Mouse (Mus musculus) midbrain, embryonic 16.5 days (tissue): ENCODE results near the gene Fes. TPM values are rescaled to one million over a fixed set of nuclear protein-coding genes. Genes with fewer than 3 reads are reported as not detected.

ENCODE experiments used
- ATAC-seq: fragments of 200-750 bp; cut with Nextera tagmentation; 2 replicates; pipeline ENCODE4 v1.8.0; 2017; ENCODE audit warnings: moderate TSS enrichment
- H3K27ac ChIP-seq: fragments of 300-500 bp; sonication (generic); 2 replicates; pipeline ENCODE4 v1.5.1; 2014; ENCODE audit warnings: mild to moderate bottlenecking, low read length, mixed read lengths
- H3K27me3 ChIP-seq: fragments of 300-500 bp; sonication (generic); 2 replicates; pipeline ENCODE4 v1.6.1; 2014; ENCODE audit warnings: low read depth, low read length, mixed read lengths; ENCODE audit not compliant: control insufficient read depth, insufficient read depth
- H3K36me3 ChIP-seq: fragments of 300-500 bp; sonication (generic); 2 replicates; pipeline ENCODE4 v1.6.1; 2014; ENCODE audit warnings: mild to moderate bottlenecking, low read length, moderate library complexity, mixed read lengths; ENCODE audit not compliant: control insufficient read depth, insufficient read depth
- H3K4me1 ChIP-seq: fragments of 300-500 bp; sonication (generic); 2 replicates; pipeline ENCODE4 v1.6.1; 2014; ENCODE audit warnings: mild to moderate bottlenecking, low read length, mixed read lengths; ENCODE audit not compliant: control insufficient read depth, insufficient read depth
- H3K4me2 ChIP-seq: fragments of 300-500 bp; sonication (generic); 2 replicates; pipeline ENCODE4 v1.6.1; 2014; ENCODE audit warnings: mild to moderate bottlenecking, low read length, mixed read lengths
- H3K4me3 ChIP-seq: fragments of 300-500 bp; sonication (generic); 2 replicates; pipeline ENCODE4 v1.5.1; 2014; ENCODE audit warnings: low read depth, mild to moderate bottlenecking, low read length, moderate library complexity, mixed read lengths
- H3K9ac ChIP-seq: fragments of 300-500 bp; sonication (generic); 2 replicates; pipeline ENCODE4 v1.6.1; 2014; ENCODE audit warnings: low read depth, low read length, mixed read lengths
- H3K9me3 ChIP-seq: fragments of 300-500 bp; sonication (generic); replicated peaks from 2 replicates; pipeline ENCODE4 v1.6.1; 2014; ENCODE audit warnings: mild to moderate bottlenecking, low read length, mixed read lengths; ENCODE audit not compliant: control insufficient read depth, poor library complexity, severe bottlenecking
- WGBS: fragments of 180-500 bp; shearing (Covaris S2); extraction: QIAGEN DNeasy Blood & Tissue Kit; methylation state at CpG from one replicate; pipeline ENCODE4 v1.1.7; 2014; 5-methylcytosine and 5-hydroxymethylcytosine counted together
- polyA plus RNA-seq: library from polyadenylated mRNA; unstranded; fragments of >200 nt; fragmentation: Nextera tagmentation; extraction: Ambion mirVana; gene quantifications from 2 replicates; pipeline ENCODE4 v1.2.1, GENCODE M21; 2015

Gene Fes
- polyA plus RNA-seq, 1 experiment from 2014 or later, result 3.4 TPM

DNA sequence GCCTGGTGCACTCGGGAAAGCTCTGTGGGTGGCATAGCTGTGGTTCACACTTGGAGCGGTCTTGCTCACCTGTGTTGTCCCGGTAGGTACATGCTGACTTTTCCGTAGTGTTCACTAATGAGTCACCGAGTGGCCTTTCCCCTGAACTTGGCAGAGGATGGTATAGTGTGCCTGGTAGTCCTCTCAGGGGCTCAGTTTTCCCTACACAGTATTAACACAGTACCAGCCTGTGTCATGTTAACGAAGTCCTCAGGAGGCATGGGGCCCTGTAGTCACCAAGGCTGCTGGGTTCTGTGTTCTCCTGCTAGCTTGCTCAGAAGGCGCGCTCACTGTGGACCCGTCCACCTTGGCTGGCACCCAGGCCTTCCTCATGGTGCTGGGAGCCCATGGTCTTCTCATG lies 22.6 kb upstream of the Fes start:
- 82% methylated on average over 9 of the region's 9 CpGs for WGBS
- Histone ChIP-seq H3K4me2 (no peak overlapping the region), H3K9me3 (no peaks in the 10 kb centered on the region), H3K36me3 (no peaks in the 10 kb centered on the region), H3K4me1 (no peaks in the 10 kb centered on the region), H3K4me3 (no peak overlapping the region), H3K27ac (no peak overlapping the region), H3K27me3 (no peaks in the 10 kb centered on the region; the same call in 1 of the 2 replicates), H3K9ac (no peak overlapping the region)
- no peak for ATAC-seq

DNA sequence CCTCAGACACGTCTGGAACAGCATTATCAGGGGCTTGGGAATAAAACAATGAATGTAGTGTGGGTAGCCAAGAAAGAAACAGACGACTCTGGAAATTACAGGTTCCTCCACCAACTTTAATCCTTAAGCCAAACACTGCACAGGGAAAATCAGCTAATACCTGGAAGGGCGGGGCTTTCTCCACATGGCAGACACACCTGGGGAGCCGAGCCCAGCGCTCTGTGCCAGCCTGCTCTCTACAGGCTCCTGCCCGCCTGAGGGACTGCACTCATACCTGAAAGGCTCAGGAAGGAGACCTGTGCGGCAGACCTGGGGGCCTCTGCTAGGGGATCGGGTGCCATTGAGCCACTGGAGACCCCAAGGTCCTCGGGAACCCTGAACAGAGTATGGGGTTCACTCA lies 20.0 kb upstream of the Fes start:
- no peak overlapping the region for H3K9ac ChIP-seq
- WGBS, result 80% methylated on average over 9 of the region's 9 CpGs
- H3K27ac ChIP-seq, result no peak overlapping the region
- H3K4me3 ChIP-seq, result no peak overlapping the region
- no peak for ATAC-seq
- H3K27me3 ChIP-seq, result peaks cover 3% of the 10 kb centered on the region; the same call in 1 of the 2 replicates
- H3K9me3 ChIP-seq, result no peaks in the 10 kb centered on the region
- no peaks in the 10 kb centered on the region for H3K36me3 ChIP-seq
- no peak overlapping the region for H3K4me2 ChIP-seq
- H3K4me1 ChIP-seq, result peaks cover 2% of the 10 kb centered on the region; the same call in 1 of the 2 replicates

DNA sequence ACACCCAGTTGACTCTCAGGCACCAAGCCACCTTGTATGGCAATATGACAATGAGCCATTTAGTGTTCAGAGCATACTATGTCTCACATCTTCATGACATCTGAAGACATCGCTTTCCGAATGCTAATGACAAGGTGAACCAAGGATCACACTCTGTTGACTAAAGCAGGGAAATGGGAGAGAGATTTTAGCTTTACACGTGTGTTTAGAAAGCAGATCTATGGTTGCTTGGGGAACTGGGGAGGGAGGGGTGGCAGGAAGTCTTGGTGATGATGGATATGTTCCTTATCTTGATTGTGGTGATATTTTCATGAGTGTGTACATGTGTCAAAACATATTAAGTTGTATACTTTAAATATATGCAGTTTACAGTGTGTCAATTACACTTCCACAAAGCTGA lies 18.4 kb upstream of the Fes start:
- Histone ChIP-seq H3K4me2 (no peak overlapping the region), H3K9me3 (no peaks in the 10 kb centered on the region), H3K27ac (no peak overlapping the region), H3K36me3 (no peaks in the 10 kb centered on the region), H3K27me3 (peaks cover 3% of the 10 kb centered on the region; the same call in 1 of the 2 replicates), H3K9ac (no peak overlapping the region), H3K4me1 (peaks cover 7% of the 10 kb centered on the region), H3K4me3 (no peak overlapping the region)
- no peak for ATAC-seq
- WGBS, result 83% methylated on average over 3 of the region's 3 CpGs

DNA sequence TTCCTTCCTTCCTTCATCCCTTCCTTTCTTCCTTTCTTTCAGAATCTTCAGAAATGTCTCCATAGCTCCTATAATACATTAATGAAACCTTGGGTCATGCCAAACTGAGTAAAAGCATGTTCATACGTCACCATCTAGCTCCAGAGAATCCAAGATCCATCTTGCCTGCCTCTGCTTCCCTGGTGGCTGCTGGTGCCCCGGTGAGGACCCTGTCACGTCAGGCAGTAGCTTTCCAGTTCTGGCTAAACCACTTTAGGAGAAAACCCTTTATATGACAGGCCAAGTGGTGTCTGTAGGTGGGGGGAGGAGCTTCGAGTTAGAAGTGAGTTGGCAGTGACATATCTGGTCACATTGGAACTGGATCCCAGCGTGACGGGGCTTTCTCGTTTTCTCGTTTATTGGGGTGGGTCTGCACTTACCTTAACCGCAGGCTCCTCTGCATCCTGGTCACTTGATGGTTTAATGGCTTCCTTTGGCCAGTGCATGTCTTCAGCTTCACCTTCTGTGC lies 17.5 kb upstream of the Fes start, which contains the start of gene Furin:
Furin (minus strand) TSS at position 249 of the 508 bp plus-strand sequence.
- Histone ChIP-seq H3K27ac (no peak within 1 kb of the TSS), H3K9me3 (no peaks in the 10 kb centered on the region), H3K27me3 (peaks cover 3% of the 10 kb centered on the region; the same call in 1 of the 2 replicates), H3K9ac (no peak within 1 kb of the TSS), H3K4me1 (peaks cover 16% of the 10 kb centered on the region), H3K4me2 (no peak within 1 kb of the TSS), H3K36me3 (no peaks in the 10 kb centered on the region), H3K4me3 (no peak within 1 kb of the TSS)
- no peak for ATAC-seq
- 78% methylated on average over 9 of the region's 9 CpGs for WGBS

DNA sequence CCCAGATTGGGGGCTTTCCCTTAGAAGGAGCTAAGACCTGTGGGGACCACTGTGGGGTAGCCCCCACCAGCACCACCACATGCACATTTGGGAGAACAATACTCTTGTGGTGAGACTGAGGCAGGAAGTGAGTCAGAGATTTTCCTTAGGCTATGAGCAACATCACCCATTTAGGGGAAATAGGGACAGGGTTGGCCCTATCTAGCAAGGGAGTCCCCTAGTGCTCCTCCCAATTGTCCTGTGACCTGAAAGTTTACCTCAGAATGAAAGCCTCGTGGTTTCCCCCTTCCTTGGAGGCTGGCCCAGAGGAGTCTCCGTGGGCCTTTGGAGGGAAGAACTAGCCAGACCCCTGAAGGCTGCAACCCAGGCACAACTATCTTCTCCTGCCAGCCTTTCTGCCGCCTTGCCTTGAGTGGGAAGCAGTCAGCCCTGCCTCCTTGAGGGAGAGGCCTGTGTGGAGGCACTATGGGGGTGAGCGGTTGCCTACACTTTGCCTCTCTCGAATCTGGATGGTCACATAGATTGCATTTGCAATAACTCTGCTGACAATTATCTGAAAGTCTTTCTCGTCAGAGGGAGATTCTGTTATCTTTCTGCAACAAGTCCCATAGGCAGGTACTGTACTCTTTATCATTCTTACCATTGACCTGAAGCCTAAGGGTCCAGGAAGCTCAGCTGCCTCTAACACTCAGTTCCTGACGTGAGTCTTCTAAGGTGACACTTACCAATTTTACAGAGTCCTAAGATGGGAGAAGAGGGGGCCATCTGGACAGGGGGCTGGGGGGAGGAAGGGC lies 16.6 kb upstream of the Fes start:
- H3K27me3 ChIP-seq, result peaks cover 3% of the 10 kb centered on the region; the same call in 1 of the 2 replicates
- no peaks in the 10 kb centered on the region for H3K9me3 ChIP-seq
- no peaks in the 10 kb centered on the region for H3K36me3 ChIP-seq
- no peak for ATAC-seq
- no peak overlapping the region for H3K4me3 ChIP-seq
- no peak overlapping the region for H3K4me2 ChIP-seq
- H3K27ac ChIP-seq, result no peak overlapping the region
- no peak overlapping the region for H3K9ac ChIP-seq
- WGBS, result 66% methylated on average over 7 of the region's 7 CpGs
- H3K4me1 ChIP-seq, result peaks cover 25% of the 10 kb centered on the region

DNA sequence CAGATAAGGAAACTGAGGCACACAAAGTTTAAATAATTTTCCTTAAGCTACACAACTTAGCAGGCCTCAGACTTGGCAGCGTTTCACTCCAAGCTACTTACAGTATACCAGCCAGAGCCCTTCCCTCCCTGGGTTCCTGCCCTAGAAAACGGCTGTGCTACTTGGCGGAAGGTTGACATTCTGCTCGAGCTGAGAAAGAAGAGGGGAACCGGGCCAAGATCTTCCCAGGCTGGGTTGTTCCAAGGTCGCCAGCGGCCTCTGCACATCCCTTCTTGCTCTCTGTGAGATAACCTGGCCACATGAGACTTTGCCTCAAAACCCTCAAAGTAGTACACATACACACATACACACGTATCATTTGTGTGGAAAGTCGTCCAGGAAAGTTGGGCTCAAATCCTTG lies 15.8 kb upstream of the Fes start:
- H3K36me3 ChIP-seq, result no peaks in the 10 kb centered on the region
- no peak overlapping the region for H3K9ac ChIP-seq
- peak overlapping the region; percentile 65 for H3K4me2 ChIP-seq
- 51% methylated on average over 9 of the region's 9 CpGs for WGBS
- H3K27ac ChIP-seq, result no peak overlapping the region
- ATAC-seq, result no peak
- H3K27me3 ChIP-seq, result peaks cover 3% of the 10 kb centered on the region; the same call in 1 of the 2 replicates
- no peaks in the 10 kb centered on the region for H3K9me3 ChIP-seq
- H3K4me1 ChIP-seq, result peaks cover 28% of the 10 kb centered on the region
- no peak overlapping the region for H3K4me3 ChIP-seq

DNA sequence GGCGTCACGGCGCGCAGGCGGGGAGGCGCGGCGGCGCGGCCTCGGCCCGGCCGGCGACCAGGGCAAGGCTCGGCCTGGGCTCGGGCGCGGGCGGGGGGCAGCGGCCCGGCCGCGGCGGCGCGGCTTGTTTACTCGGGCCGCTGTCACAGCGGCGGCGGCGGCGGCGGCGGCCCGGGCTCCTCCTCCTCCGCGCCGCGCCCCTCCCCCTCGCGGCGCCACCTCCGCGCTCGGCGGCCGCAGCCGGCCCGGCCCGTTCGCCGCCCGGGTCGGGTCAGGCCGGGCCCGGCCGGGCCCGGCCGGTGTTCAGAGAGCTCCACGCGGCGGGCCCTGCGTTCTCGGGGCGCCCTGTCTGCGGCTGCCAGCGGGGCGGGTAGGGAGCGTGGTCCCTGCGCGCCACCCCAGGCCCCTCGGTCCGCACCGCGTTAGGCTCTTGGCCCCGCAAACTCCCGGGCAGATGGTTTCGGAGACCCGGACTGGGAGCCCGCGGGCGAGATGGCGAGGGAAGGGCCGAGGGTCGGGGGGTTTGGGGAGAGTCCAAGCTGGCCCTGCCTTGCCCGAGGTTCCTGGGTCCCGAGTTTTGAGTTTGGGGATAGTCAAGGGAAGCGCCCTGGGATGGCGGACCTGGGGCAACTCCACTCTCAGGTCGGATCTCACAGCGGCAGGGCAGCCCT lies 15.0 kb upstream of the Fes start:
- Histone ChIP-seq H3K4me3 (peak overlapping the region; percentile 92), H3K9me3 (no peaks in the 10 kb centered on the region), H3K9ac (peak overlapping the region; percentile 97), H3K27ac (peak overlapping the region; percentile 79), H3K4me1 (peaks cover 28% of the 10 kb centered on the region), H3K4me2 (peak overlapping the region; percentile 65), H3K27me3 (peaks cover 3% of the 10 kb centered on the region; the same call in 1 of the 2 replicates), H3K36me3 (no peaks in the 10 kb centered on the region)
- under 1% methylated on average over 42 of the region's 92 CpGs for WGBS
- peak; percentile 72 for ATAC-seq

DNA sequence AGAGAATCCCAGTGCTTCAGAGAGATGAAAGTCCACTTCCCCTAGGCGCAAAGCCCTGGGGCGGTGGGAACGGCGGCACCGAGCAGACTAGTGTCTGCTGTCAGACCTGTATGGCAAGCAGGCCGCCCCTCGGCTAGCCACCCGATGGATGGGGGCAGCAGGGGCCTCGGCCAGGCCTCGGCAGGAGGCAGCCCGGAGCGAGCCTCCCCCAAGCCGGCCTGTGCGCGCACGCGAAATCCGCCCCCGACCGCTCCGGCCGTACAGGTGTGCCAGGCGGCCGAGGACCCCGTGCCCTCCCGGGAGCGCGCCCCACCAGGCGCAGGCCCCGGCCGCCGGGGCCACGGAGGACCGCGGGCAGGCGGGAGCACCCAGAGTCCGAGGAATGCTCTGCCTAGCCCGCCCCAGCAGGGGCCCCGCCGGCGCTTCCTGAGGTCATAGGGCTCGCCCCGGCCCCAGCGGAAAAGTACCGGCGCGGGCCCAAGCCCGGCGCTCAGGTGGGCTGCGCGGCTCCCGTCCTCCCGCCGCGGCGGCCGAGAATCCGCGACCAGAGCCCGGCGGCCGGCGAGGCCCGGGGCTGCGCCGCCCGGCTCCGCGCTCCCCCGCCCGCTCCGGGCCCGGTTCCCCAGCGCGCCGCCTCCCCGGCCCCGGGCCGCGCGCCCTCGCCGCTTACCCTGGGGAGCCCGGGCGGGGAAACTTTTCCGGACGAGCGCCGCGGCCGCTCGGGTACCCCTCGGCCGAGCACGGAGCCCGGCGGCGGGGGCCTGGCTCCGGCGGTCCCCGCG lies 14.3 kb upstream of the Fes start:
- under 1% methylated on average over 78 of the region's 102 CpGs for WGBS
- peaks cover under 1% of the 10 kb centered on the region; the same call in 1 of the 2 replicates for H3K36me3 ChIP-seq
- peak overlapping the region; percentile 92 for H3K4me3 ChIP-seq
- peak overlapping the region; percentile 65 for H3K4me2 ChIP-seq
- H3K9ac ChIP-seq, result peak overlapping the region; percentile 97
- peaks cover 28% of the 10 kb centered on the region for H3K4me1 ChIP-seq
- peak overlapping the region; percentile 79 for H3K27ac ChIP-seq
- peaks cover 3% of the 10 kb centered on the region; the same call in 1 of the 2 replicates for H3K27me3 ChIP-seq
- peak; percentile 61 for ATAC-seq
- H3K9me3 ChIP-seq, result no peaks in the 10 kb centered on the region
